Mouse (Mus musculus): ENCODE results near the gene Zmynd10. TPM values are rescaled to one million over a fixed set of nuclear protein-coding genes. Genes with fewer than 3 reads are reported as not detected.

Gene Zmynd10
- total and polyA plus RNA-seq, 3 experiments, result 1.1 to 6.2 TPM; not detected in 1

DNA sequence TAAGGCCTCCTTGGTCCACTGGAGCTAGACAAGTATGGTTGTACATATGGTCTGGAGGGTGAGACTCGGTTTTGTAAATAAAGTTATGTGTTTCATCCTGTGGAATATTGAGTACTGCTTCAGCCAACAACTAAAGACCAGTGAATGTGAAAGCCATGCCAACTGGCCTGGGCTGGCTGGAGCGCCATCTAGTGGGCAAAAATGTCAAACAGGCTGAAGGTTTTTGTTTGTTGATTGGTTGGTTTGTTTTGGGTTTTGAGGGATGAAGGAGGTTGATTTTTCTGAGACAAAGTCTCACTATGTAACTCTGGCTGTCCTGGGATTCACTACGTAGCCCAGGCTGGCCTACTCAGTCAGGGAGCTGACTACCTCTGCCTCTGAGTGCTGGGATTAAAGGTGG lies 1.5 kb upstream of the Zmynd10 start:
- H3K4me3 ChIP-seq (ENCODE audit: low read depth, low read length), result no peak overlapping the region
- ATAC-seq (ENCODE audit: extremely low read depth, insufficient number of reproducible peaks, low FRiP score, poor library complexity, severe bottlenecking) (no peak), DNase-seq (ENCODE audit: low spot score) (peak; percentile 68)
- H3K36me3 ChIP-seq (replicated peaks), result peaks cover 43% of the 10 kb centered on the region
- no peaks in the 10 kb centered on the region for H3K9me3 ChIP-seq (replicated peaks)
- no peak for TF ChIP-seq GATA1 (IDR thresholded peaks at IDR 0.05; ENCODE audit: borderline replicate concordance, low read length)
- TF ChIP-seq POLR2AphosphoS5 (IDR thresholded peaks at IDR 0.05; ENCODE audit: insufficient replicate concordance, low read depth, low read length), result no peak
- no peak for TF ChIP-seq GATA2 (IDR thresholded peaks at IDR 0.05; ENCODE audit: borderline replicate concordance, low read depth, low read length)
- peak; percentile 79 for TF ChIP-seq CTCF (IDR thresholded peaks at IDR 0.05; ENCODE audit: low read depth, low read length)
- no peaks in the 10 kb centered on the region; the same call in 1 of the 2 replicates for H3K27me3 ChIP-seq (ENCODE audit: insufficient read depth, low read length)
- H3K4me1 ChIP-seq (ENCODE audit: insufficient read depth, low read depth, low read length), result peaks cover 74% of the 10 kb centered on the region

DNA sequence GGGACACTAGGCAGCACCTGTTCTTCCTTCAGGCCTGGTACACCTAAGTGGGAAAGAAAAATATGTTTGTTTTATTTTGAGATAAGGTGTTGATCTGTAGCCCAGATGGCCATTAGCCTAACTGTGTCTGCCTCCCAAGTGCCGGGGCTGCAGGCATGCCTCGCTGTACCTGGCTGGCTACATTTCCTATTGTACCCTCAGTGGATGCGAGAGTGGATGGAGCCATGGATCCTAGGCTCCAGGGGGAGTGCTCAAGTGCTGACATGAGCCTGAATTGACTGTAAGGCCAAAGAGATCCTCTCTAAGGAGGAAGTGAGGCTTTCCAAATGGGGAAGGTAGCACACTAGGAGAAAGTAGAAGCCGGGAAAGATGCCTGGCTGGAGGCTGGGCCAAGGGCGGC lies 859 bp downstream of the Zmynd10 start:
- Histone ChIP-seq H3K36me3 (replicated peaks) (peaks cover 46% of the 10 kb centered on the region), H3K9me3 (replicated peaks) (no peaks in the 10 kb centered on the region), H3K4me1 (ENCODE audit: insufficient read depth, low read depth, low read length) (peaks cover 77% of the 10 kb centered on the region), H3K4me3 (ENCODE audit: low read depth, low read length) (no peak overlapping the region; the same call in 1 of the 2 replicates), H3K27me3 (ENCODE audit: insufficient read depth, low read length) (peaks cover 5% of the 10 kb centered on the region; the same call in 1 of the 2 replicates)
- no peak for ATAC-seq (ENCODE audit: extremely low read depth, insufficient number of reproducible peaks, low FRiP score, poor library complexity, severe bottlenecking)
- no peak for DNase-seq (ENCODE audit: low spot score)
- TF ChIP-seq CTCF (IDR thresholded peaks at IDR 0.05; ENCODE audit: low read depth, low read length), result no peak
- no peak for TF ChIP-seq TAL1 (conservative IDR thresholded peaks at IDR 0.05; ENCODE audit: low read depth, low read length)
- no peak for TF ChIP-seq GATA1 (IDR thresholded peaks at IDR 0.05; ENCODE audit: borderline replicate concordance, low read length)
- no peak for TF ChIP-seq GATA2 (IDR thresholded peaks at IDR 0.05; ENCODE audit: borderline replicate concordance, low read depth, low read length)
- TF ChIP-seq POLR2AphosphoS5 (IDR thresholded peaks at IDR 0.05; ENCODE audit: insufficient replicate concordance, low read depth, low read length), result no peak

DNA sequence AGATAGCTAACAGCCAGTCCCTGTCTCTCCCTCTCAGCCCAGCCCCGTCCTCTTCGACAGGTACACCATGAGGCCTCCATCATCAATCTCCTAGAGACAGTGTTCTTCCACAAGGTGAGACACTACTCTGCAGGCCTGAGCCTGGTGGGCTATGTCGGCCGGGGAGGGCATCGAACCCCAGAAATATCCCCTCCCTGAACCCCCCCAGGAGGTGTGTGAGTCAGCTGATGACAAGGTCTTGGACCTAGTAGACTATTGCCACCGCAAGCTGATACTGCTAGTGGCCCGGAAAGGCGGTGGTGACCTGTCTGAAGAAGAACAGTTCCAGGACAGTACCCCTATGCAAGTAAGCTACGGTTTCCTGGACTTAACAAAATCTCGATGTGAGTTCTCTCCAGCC lies 1.7 kb downstream of the Zmynd10 start:
- Histone ChIP-seq H3K4me3 (ENCODE audit: low read depth, low read length) (no peak overlapping the region), H3K27me3 (ENCODE audit: insufficient read depth, low read length) (peaks cover 5% of the 10 kb centered on the region; the same call in 1 of the 2 replicates), H3K9me3 (replicated peaks) (no peaks in the 10 kb centered on the region), H3K4me1 (ENCODE audit: insufficient read depth, low read depth, low read length) (peaks cover 79% of the 10 kb centered on the region), H3K36me3 (replicated peaks) (peaks cover 40% of the 10 kb centered on the region)
- DNase-seq (ENCODE audit: low spot score), result no peak
- no peak for TF ChIP-seq POLR2AphosphoS5 (IDR thresholded peaks at IDR 0.05; ENCODE audit: insufficient replicate concordance, low read depth, low read length)
- no peak for TF ChIP-seq GATA2 (IDR thresholded peaks at IDR 0.05; ENCODE audit: borderline replicate concordance, low read depth, low read length)
- no peak for ATAC-seq (ENCODE audit: extremely low read depth, insufficient number of reproducible peaks, low FRiP score, poor library complexity, severe bottlenecking)

DNA sequence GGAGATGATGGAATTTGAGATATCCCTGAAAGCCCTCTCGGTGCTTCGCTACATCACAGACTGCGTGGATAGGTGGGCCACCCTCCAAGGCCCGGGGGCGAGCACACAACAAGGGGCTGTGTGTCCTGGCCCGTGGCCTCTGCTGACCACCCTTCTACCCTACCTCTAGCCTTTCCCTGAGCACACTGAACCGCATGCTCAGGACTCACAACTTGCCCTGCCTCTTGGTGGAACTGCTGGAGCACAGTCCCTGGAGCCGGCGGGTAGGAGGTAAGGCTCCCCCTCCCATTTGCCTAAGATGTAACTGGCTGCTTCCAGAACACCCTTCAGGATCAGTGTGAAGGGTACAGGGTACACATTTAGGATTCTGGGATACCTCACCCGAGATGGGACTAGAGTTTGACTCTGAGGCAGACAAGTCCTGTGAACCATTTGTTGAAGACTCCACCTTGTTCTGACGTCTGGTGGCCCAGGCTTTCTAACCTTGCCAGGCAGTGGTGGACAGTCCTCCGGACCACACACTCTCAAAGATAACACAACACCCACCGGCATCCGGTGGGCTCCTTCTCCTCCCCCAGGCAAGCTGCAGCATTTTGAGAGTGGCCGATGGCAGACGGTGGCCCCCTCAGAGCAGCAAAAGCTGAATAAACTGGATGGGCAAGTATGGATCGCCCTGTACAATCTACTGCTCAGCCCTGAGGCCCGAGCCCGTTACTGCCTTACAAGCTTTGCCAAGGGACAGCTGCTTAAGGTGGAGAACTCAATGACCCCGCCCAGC lies 2.4 kb downstream of the Zmynd10 start:
- Histone ChIP-seq H3K9me3 (replicated peaks) (no peaks in the 10 kb centered on the region), H3K4me3 (ENCODE audit: low read depth, low read length) (no peak overlapping the region), H3K4me1 (ENCODE audit: insufficient read depth, low read depth, low read length) (peaks cover 75% of the 10 kb centered on the region), H3K27me3 (ENCODE audit: insufficient read depth, low read length) (peaks cover 5% of the 10 kb centered on the region; the same call in 1 of the 2 replicates), H3K36me3 (replicated peaks) (peaks cover 34% of the 10 kb centered on the region)
- DNase-seq (ENCODE audit: low spot score) (no peak), ATAC-seq (ENCODE audit: extremely low read depth, insufficient number of reproducible peaks, low FRiP score, poor library complexity, severe bottlenecking) (no peak)
- no peak for TF ChIP-seq GATA1 (IDR thresholded peaks at IDR 0.05; ENCODE audit: borderline replicate concordance, low read length)
- TF ChIP-seq GATA2 (IDR thresholded peaks at IDR 0.05; ENCODE audit: borderline replicate concordance, low read depth, low read length), result no peak
- TF ChIP-seq POLR2AphosphoS5 (IDR thresholded peaks at IDR 0.05; ENCODE audit: insufficient replicate concordance, low read depth, low read length), result no peak

DNA sequence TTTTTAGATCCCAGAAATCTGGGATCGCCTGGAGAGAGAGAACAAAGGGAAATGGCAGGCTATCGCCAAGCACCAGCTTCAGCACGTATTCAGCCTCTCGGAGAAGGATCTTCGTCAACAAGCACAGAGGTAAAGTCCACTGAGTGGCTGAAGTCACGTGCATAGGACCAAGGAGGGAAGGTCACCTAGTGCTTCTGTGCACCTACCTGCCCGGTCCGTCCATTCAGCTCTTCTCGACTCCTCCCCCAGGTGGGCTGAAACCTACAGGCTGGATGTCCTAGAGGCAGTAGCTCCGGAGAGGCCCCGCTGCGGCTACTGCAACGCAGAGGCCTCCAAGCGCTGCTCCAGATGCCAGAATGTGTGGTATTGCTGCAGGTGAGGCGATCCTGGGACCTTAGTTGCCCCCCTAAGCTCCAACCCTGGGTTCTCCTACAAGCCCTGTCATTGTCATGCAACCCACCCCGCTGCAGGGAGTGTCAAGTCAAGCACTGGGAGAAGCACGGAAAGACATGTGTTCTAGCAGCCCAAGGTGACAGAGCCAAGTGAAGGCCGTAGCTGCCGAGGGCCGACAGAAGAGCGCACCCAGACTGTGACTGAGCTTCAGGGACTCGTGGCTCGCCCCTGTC lies 3.5 kb downstream of the Zmynd10 start:
- Histone ChIP-seq H3K4me1 (ENCODE audit: insufficient read depth, low read depth, low read length) (peaks cover 70% of the 10 kb centered on the region), H3K36me3 (replicated peaks) (peaks cover 23% of the 10 kb centered on the region), H3K9me3 (replicated peaks) (no peaks in the 10 kb centered on the region), H3K4me3 (ENCODE audit: low read depth, low read length) (peak overlapping the region; percentile 73; the same call in 1 of the 2 replicates), H3K27me3 (ENCODE audit: insufficient read depth, low read length) (peaks cover 5% of the 10 kb centered on the region; the same call in 1 of the 2 replicates)
- ATAC-seq (ENCODE audit: extremely low read depth, insufficient number of reproducible peaks, low FRiP score, poor library complexity, severe bottlenecking), result no peak
- TF ChIP-seq POLR2AphosphoS5 (IDR thresholded peaks at IDR 0.05; ENCODE audit: insufficient replicate concordance, low read depth, low read length) (no peak), GATA1 (IDR thresholded peaks at IDR 0.05; ENCODE audit: borderline replicate concordance, low read length) (no peak), TAL1 (conservative IDR thresholded peaks at IDR 0.05; ENCODE audit: low read depth, low read length) (no peak), GATA2 (IDR thresholded peaks at IDR 0.05; ENCODE audit: borderline replicate concordance, low read depth, low read length) (no peak), CTCF (IDR thresholded peaks at IDR 0.05; ENCODE audit: low read depth, low read length) (no peak)
- DNase-seq (ENCODE audit: low spot score), result no peak

DNA sequence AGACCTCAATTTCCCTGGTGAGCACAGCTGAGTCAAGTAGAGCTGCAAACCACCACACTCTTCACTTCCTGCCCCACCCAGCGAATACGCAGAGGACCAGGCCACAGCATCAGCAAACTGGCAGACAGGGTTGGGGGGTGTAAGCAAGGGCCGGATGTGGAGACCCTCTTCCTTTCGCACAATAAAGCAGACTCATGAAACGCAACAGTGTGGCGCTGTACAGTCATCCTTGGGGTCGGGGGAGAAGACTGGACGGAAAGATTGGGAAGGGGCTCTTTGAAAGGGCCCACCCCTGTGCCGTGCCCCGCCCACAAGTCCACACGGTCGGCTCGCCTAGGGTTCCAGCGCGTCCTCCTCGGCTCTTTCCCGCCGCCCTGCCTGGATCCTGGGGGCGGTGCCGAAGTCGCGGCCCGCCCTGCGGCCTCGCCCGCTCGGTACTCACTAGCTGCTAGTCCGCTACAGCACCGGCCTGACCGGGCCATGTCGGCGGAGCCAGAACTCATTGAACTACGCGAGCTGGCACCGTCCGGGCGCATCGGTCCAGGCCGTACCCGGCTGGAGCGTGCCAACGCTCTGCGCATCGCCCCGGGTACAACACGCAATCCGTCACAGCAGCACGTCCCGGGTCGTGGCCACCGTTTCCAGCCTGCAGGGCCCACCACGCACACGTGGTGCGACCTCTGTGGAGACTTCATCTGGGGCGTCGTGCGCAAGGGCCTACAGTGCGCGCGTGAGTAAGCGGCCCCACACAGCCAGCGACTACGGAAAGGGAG lies 4.2 kb downstream of the Zmynd10 start, which contains the start of gene Rassf1:
Rassf1 (plus strand) TSS at position 439 of the 773 bp plus-strand sequence.
- peak within 1 kb of the TSS; percentile 73 for H3K4me3 ChIP-seq (ENCODE audit: low read depth, low read length)
- no peaks in the 10 kb centered on the region for H3K9me3 ChIP-seq (replicated peaks)
- DNase-seq (ENCODE audit: low spot score) (peak; percentile 52), ATAC-seq (ENCODE audit: extremely low read depth, insufficient number of reproducible peaks, low FRiP score, poor library complexity, severe bottlenecking) (no peak)
- peaks cover 69% of the 10 kb centered on the region for H3K4me1 ChIP-seq (ENCODE audit: insufficient read depth, low read depth, low read length)
- no peak for TF ChIP-seq CTCF (IDR thresholded peaks at IDR 0.05; ENCODE audit: low read depth, low read length)
- TF ChIP-seq GATA1 (IDR thresholded peaks at IDR 0.05; ENCODE audit: borderline replicate concordance, low read length), result no peak
- no peak for TF ChIP-seq GATA2 (IDR thresholded peaks at IDR 0.05; ENCODE audit: borderline replicate concordance, low read depth, low read length)
- no peak for TF ChIP-seq POLR2AphosphoS5 (IDR thresholded peaks at IDR 0.05; ENCODE audit: insufficient replicate concordance, low read depth, low read length)
- TF ChIP-seq TAL1 (conservative IDR thresholded peaks at IDR 0.05; ENCODE audit: low read depth, low read length), result no peak
- peaks cover 5% of the 10 kb centered on the region; the same call in 1 of the 2 replicates for H3K27me3 ChIP-seq (ENCODE audit: insufficient read depth, low read length)
- peaks cover 17% of the 10 kb centered on the region for H3K36me3 ChIP-seq (replicated peaks)
